Mouse (Mus musculus) C2C12 (cell line): ENCODE measurements at regions not wholly inside any gene's neighbourhood (a gene's known extent, or its start where the extent isn't known, plus 50 kb on each side); places are given as distances from the start of the nearest gene placed in this dataset.

Experiments
- CTCF ChIP-seq: IDR thresholded peaks from one replicate; pipeline ENCODE4 v1.5.1; 2011; ENCODE audit not compliant: control insufficient read depth, insufficient read depth, insufficient read length
- FOSL1 ChIP-seq: IDR thresholded peaks from one replicate; pipeline ENCODE4 v1.8.0; 2011; ENCODE audit warnings: mild to moderate bottlenecking, low read length; ENCODE audit not compliant: poor library complexity, insufficient read depth, severe bottlenecking
- MAX ChIP-seq: IDR thresholded peaks from one replicate; pipeline ENCODE4 v1.6.1; 2011; ENCODE audit warnings: mild to moderate bottlenecking, control low read depth
- MYOD1 ChIP-seq: IDR thresholded peaks from one replicate; pipeline ENCODE4 v1.6.1; 2011; ENCODE audit warnings: low read depth; ENCODE audit not compliant: control insufficient read depth, insufficient read length
- MYOG ChIP-seq: IDR thresholded peaks from one replicate; pipeline ENCODE4 v1.6.1; 2011; ENCODE audit not compliant: control insufficient read depth, insufficient read length; ENCODE audit errors: extremely low read depth
- USF1 ChIP-seq: IDR thresholded peaks from one replicate; pipeline ENCODE4 v1.6.1; 2011; ENCODE audit warnings: low read depth, mild to moderate bottlenecking, control low read depth, moderate library complexity

DNA sequence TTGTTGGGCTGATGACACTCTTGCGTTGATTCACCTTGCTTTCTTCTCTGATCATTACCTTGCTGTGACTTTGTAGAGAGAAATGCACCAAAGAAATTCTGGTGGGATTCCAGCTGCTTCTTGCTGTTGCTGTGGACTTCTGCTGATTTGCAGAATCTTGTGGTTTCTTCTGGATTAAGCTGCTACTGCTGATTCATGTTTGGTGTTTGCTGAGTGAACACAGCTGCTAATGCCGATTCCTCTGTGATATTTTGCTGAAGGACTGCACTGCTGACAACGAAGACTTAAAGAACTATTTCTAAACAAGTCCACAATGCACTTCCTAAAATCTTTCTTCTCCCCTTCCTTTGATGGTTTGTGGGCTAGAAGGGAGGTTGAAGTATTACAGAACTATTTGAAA is 106.5 kb upstream of the Fbxo11 start:
- TF ChIP-seq CTCF (no peak), USF1 (no peak), MYOG (no peak), FOSL1 (no peak), MAX (no peak), MYOD1 (no peak)
